Mouse (Mus musculus) heart, embryonic 16.5 days (tissue): Measurements from ENCODE around the gene Crygb. TPM values are rescaled to one million over a fixed set of nuclear protein-coding genes. Genes with fewer than 3 reads are reported as not detected.
"Not testable (repeated sequence)": the region's sequence is repeated elsewhere in the genome, so short reads cannot be mapped to it uniquely, and the experiment has no call there.

ENCODE experiments used
- ATAC-seq: fragments of 200-750 bp; cut with Nextera tagmentation; replicated peaks from 2 replicates; pipeline ENCODE4 v1.8.0; 2017; ENCODE audit warnings: moderate number of reproducible peaks; ENCODE audit not compliant: insufficient read depth, low FRiP score; ENCODE audit errors: extremely low read depth
- H3K27ac ChIP-seq: fragments of 300-500 bp; sonication (generic); 2 replicates; pipeline ENCODE4 v1.5.1; 2014; ENCODE audit warnings: mild to moderate bottlenecking, low read length, control low read depth, moderate library complexity
- H3K27me3 ChIP-seq: fragments of 300-500 bp; sonication (generic); 2 replicates; pipeline ENCODE4 v1.6.1; 2014; ENCODE audit warnings: low read length, mixed read lengths; ENCODE audit not compliant: control insufficient read depth, insufficient read depth
- H3K36me3 ChIP-seq: fragments of 300-500 bp; sonication (generic); 2 replicates; pipeline ENCODE4 v1.6.1; 2014; ENCODE audit not compliant: control insufficient read depth, insufficient read depth
- H3K4me1 ChIP-seq: fragments of 300-500 bp; sonication (generic); 2 replicates; pipeline ENCODE4 v1.6.1; 2014; ENCODE audit warnings: low read length, mixed read lengths; ENCODE audit not compliant: control insufficient read depth, insufficient read depth
- H3K4me2 ChIP-seq: fragments of 300-500 bp; sonication (generic); 2 replicates; pipeline ENCODE4 v1.6.1; 2014; ENCODE audit warnings: low read depth, mild to moderate bottlenecking, control low read depth, low read length
- H3K4me3 ChIP-seq: fragments of 300-500 bp; sonication (generic); 2 replicates; pipeline ENCODE4 v1.5.1; 2014; ENCODE audit warnings: mild to moderate bottlenecking, control low read depth, low read length
- H3K9ac ChIP-seq: fragments of 300-500 bp; sonication (generic); 2 replicates; pipeline ENCODE4 v1.6.1; 2014; ENCODE audit warnings: low read length, control low read depth
- H3K9me3 ChIP-seq: fragments of 300-500 bp; sonication (generic); replicated peaks from 2 replicates; pipeline ENCODE4 v1.6.1; 2016; ENCODE audit warnings: low read length; ENCODE audit not compliant: control insufficient read depth
- WGBS: fragments of 180-500 bp; shearing (Covaris S2); extraction: QIAGEN DNeasy Blood & Tissue Kit; methylation state at CpG from one replicate; pipeline ENCODE4 v1.1.7; 2014; 5-methylcytosine and 5-hydroxymethylcytosine counted together
- polyA plus RNA-seq: library from polyadenylated mRNA; unstranded; fragments of >200 nt; fragmentation: Nextera tagmentation; extraction: Ambion mirVana; gene quantifications from 2 replicates; pipeline ENCODE4 v1.2.1, GENCODE M21; 2015

Crygb gene
- polyA plus RNA-seq, 1 experiment from 2014 or later = 0.32 TPM

DNA sequence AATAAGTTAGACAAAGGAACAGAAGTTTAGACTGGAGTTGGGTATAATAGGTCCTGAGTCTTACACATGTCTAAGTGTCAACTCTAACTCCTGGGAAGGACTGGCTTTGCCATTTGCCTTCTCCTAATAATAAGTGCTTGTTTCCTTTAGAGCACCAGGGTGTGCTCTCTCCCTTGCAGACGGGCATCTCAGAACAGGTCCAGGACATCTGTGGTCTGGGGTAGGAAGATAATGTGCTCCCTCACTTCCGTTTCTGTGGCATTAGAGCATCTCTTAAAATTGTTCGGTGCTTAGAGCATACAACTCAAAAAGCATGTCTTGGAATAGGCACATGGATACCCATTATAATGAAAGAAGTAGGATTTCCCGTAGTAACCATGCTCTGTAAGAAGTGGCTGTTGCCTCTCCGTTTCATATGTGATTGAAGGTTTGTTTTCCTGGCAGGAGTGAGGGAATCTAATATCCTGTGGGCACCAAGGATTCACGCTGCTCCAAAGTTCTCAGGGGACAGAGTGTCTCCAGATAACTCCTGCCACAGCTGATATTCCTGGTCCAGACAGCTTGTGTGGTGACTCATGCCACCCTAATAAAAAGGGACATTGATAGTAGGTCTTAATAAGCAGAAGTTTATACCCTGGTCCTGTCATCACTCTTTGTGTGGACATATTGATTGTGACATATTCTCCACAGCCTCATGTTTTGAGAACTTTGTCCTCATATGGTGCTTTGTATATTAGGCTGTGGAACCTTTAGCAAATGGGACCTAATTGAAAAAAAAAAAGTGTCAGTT, 6.7 kb upstream of the Crygb start:
- 61% methylated on average over 6 of the region's 6 CpGs for WGBS
- Histone ChIP-seq H3K27ac (no peak overlapping the region), H3K36me3 (no peaks in the 10 kb centered on the region), H3K9me3 (no peaks in the 10 kb centered on the region), H3K9ac (no peak overlapping the region), H3K4me2 (no peak overlapping the region), H3K4me1 (no peaks in the 10 kb centered on the region), H3K27me3 (no peaks in the 10 kb centered on the region), H3K4me3 (no peak overlapping the region)
- ATAC-seq = no peak

DNA sequence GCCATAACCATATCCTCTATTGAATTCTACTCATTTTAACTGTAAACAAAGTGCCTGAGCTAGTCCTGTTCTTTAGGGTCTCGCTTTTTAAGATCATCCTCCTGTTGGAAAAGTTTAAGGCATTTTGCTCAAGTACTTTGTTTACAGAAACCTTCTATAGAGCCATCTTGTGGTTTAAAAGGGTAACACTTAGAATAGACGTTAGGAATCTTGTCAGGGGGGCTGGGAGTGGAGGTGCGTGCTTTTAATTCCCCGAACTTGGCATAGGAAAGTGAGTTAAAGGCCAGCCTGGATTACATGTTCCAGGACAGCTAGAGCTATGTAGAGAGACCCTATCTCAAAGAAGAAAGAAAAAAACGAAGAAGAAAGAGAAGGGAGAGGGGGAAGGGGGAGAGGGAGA, 6.5 kb downstream of the Crygb start:
- WGBS = 14% methylated on average over 5 of the region's 5 CpGs
- Histone ChIP-seq H3K9ac (no peak overlapping the region), H3K4me3 (no peak overlapping the region), H3K27ac (no peak overlapping the region), H3K36me3 (no peaks in the 10 kb centered on the region), H3K27me3 (no peaks in the 10 kb centered on the region), H3K9me3 (0 out of 2 replicates have a peak, but pooled peaks cover 2% of the 10 kb centered on the region), H3K4me1 (no peaks in the 10 kb centered on the region), H3K4me2 (no peak overlapping the region)
- no peak for ATAC-seq

GRCm38 (mm10) chr1:65073589-65073988, 8.5 kb downstream of the Crygb start, which contains the start of gene Crygc:
Crygc (minus strand) TSS chr1:65073689.
- no peak within 1 kb of the TSS for H3K27ac ChIP-seq
- no peak within 1 kb of the TSS for H3K9ac ChIP-seq
- H3K9me3 ChIP-seq = 0 out of 2 replicates have a peak, but pooled peaks cover 2% of the 10 kb centered on the region
- H3K36me3 ChIP-seq = no peaks in the 10 kb centered on the region
- WGBS = 71% methylated on average over 6 of the region's 6 CpGs
- H3K4me1 ChIP-seq = no peaks in the 10 kb centered on the region
- no peak within 1 kb of the TSS for H3K4me3 ChIP-seq
- ATAC-seq = no peak
- no peaks in the 10 kb centered on the region for H3K27me3 ChIP-seq
- no peak within 1 kb of the TSS for H3K4me2 ChIP-seq

DNA sequence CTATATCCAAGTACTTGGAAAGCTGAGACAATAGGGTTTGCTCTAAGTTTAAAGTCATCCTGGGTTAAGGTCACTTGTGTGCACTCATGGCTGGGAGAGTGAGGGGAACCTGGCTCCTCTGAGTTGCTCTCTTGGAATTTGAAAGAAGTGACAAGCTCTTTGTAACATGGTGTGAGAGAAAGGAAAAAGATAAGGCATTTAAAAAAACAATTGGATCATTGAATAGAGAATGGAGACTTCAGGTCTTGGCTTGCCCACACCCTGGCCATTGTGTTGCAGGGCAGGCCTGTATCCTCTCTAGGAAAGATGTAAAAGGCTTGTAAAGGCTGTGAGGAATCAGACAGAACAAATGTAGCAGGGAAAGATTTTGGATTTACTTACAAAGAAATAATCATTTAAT, 14.2 kb downstream of the Crygb start:
- Histone ChIP-seq H3K4me1 (no peaks in the 10 kb centered on the region), H3K36me3 (no peaks in the 10 kb centered on the region), H3K4me3 (no peak overlapping the region), H3K27me3 (no peaks in the 10 kb centered on the region), H3K9ac (no peak overlapping the region), H3K4me2 (no peak overlapping the region), H3K9me3 (no peaks in the 10 kb centered on the region), H3K27ac (no peak overlapping the region)
- ATAC-seq = no peak

GRCm38 (mm10) chr1:65064201-65064600, 17.9 kb downstream of the Crygb start:
- Histone ChIP-seq H3K9ac (no peak overlapping the region), H3K27me3 (no peaks in the 10 kb centered on the region), H3K4me1 (no peaks in the 10 kb centered on the region), H3K4me3 (no peak overlapping the region), H3K9me3 (no peaks in the 10 kb centered on the region), H3K36me3 (no peaks in the 10 kb centered on the region), H3K4me2 (no peak overlapping the region), H3K27ac (no peak overlapping the region)
- ATAC-seq = no peak
- WGBS = 88% methylated on average over 15 of the region's 15 CpGs

DNA sequence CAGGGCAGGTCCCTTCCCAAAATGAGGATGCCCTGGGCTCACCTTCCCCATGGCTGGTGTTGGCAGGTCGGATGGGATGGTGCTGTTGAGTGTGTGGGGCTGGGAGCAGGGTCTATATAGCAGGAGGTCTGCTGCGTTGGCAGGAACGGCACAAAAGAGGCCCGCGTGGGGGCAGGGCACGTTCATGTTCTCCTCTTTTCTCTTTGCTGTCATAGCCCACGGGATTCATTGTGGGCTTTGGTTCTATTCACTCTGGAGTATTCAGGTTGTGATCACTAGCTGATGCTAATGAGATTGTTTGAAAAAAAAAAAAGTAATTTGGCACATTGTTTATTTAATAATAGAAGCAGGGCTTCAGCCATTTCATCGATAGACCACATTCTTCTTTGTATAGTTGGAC, 18.7 kb downstream of the Crygb start, which contains the start of gene Crygd:
Gene Crygd, minus strand, starts transcription at position 101 of the 400 bp plus-strand sequence.
- H3K4me3 ChIP-seq = no peak within 1 kb of the TSS
- 78% methylated on average over 8 of the region's 8 CpGs for WGBS
- no peaks in the 10 kb centered on the region for H3K27me3 ChIP-seq
- H3K36me3 ChIP-seq = no peaks in the 10 kb centered on the region
- no peak within 1 kb of the TSS for H3K27ac ChIP-seq
- no peak for ATAC-seq
- no peak within 1 kb of the TSS for H3K9ac ChIP-seq
- no peak within 1 kb of the TSS for H3K4me2 ChIP-seq
- no peaks in the 10 kb centered on the region for H3K9me3 ChIP-seq
- H3K4me1 ChIP-seq = no peaks in the 10 kb centered on the region

- Histone ChIP-seq H3K36me3 (no peaks in the 10 kb centered on the region), H3K9ac (no peak overlapping the region), H3K4me1 (no peaks in the 10 kb centered on the region), H3K4me3 (no peak overlapping the region), H3K9me3 (no peaks in the 10 kb centered on the region), H3K4me2 (no peak overlapping the region), H3K27ac (no peak overlapping the region), H3K27me3 (no peaks in the 10 kb centered on the region)
- ATAC-seq = no peak
- 10% methylated on average over 2 of the region's 2 CpGs for WGBS
Measured at GRCm38 (mm10) chr1:65052140-65052539, 29.9 kb downstream of the Crygb start.

DNA sequence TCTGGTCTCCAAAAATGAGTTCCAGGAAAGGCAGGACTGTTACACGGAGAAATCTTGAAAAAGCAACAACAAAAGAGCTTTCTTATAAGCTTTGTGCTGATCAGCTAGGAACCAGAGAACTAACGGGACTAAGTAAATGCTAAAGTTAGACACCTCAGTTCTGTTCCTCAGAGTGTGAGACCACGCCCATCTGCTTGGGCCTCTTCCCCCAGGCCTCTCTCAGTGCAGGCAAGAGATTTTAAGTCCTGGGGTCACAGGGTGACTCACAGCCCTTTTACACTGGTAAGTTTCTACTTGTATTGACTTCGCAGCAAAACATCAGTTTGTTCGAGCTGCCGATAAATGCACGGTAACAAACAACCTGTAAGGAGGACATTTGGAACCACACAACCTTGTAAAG, 30.4 kb downstream of the Crygb start:
- no peak for ATAC-seq
- Histone ChIP-seq H3K9ac (no peak overlapping the region), H3K27ac (no peak overlapping the region), H3K36me3 (no peaks in the 10 kb centered on the region), H3K9me3 (no peaks in the 10 kb centered on the region), H3K27me3 (no peaks in the 10 kb centered on the region), H3K4me1 (no peaks in the 10 kb centered on the region), H3K4me2 (no peak overlapping the region), H3K4me3 (no peak overlapping the region)
- WGBS = 58% methylated on average over 7 of the region's 7 CpGs

DNA sequence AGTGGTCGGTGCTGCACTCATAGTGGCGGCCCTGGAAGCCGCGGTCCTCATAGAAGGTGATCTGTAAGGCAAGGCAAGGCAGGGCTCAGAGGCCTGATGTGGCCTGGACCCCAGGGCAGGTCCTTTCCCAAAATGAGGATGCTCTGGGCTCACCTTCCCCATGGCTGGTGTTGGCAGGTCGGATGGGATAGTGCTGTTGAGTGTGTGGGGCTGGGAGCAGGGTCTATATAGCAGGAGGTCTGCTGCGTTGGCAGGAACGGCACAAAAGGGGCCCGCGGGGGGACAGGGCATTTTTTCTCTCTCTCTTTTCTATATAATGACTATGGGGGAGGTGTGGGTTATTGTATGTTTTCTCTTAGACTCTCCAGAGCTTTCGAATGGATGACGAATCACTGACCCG, 31.1 kb downstream of the Crygb start, which contains the start of gene Cryge:
Gene Cryge, minus strand, starts transcription at position 198 of the 400 bp plus-strand sequence.
- not testable (repeated sequence) for H3K27me3 ChIP-seq, H3K9me3 ChIP-seq, ATAC-seq, H3K9ac ChIP-seq, H3K4me3 ChIP-seq, H3K36me3 ChIP-seq, H3K4me1 ChIP-seq, H3K27ac ChIP-seq, H3K4me2 ChIP-seq
- 67% methylated on average over 8 of the region's 12 CpGs for WGBS
